Mouse (Mus musculus): Measurements from ENCODE around the gene Pth2. TPM values are rescaled to one million over a fixed set of nuclear protein-coding genes. Genes with fewer than 3 reads are reported as not detected.
"Not testable (repeated sequence)": the region's sequence is repeated elsewhere in the genome, so short reads cannot be mapped to it uniquely, and the experiment has no call there.

The Pth2 gene
- polyA plus RNA-seq, 1 experiment from 2014 or later = 2.1 TPM

- H3K36me3 ChIP-seq = peaks cover 5% of the 10 kb centered on the region; the same call in 1 of the 2 replicates
- no peak overlapping the region for H3K4me2 ChIP-seq (replicated peaks)
- no peak overlapping the region for H3K27ac ChIP-seq
- peaks cover 34% of the 10 kb centered on the region for H3K4me1 ChIP-seq (replicated peaks)
- no peak overlapping the region for H3K4me3 ChIP-seq (replicated peaks)
- 68% methylated on average over 5 of the region's 5 CpGs for WGBS
- H3K27me3 ChIP-seq = peaks cover 75% of the 10 kb centered on the region
- no peak for ATAC-seq
- peaks cover 1% of the 10 kb centered on the region; the same call in 1 of the 2 replicates for H3K9me3 ChIP-seq
- H3K9ac ChIP-seq (replicated peaks) = no peak overlapping the region
Measured at GRCm38 (mm10) chr7:45164833-45165232, 16.0 kb upstream of the Pth2 start.

GRCm38 (mm10) chr7:45165701-45166100, 15.1 kb upstream of the Pth2 start:
- Histone ChIP-seq H3K9ac (replicated peaks) (no peak overlapping the region), H3K27me3 (peaks cover 84% of the 10 kb centered on the region), H3K27ac (no peak overlapping the region), H3K4me3 (replicated peaks) (no peak overlapping the region), H3K36me3 (no peaks in the 10 kb centered on the region), H3K4me2 (replicated peaks) (no peak overlapping the region), H3K4me1 (replicated peaks) (peaks cover 34% of the 10 kb centered on the region), H3K9me3 (peaks cover 6% of the 10 kb centered on the region; the same call in 1 of the 2 replicates)
- ATAC-seq = no peak
- 44% methylated on average over 11 of the region's 11 CpGs for WGBS

- no peak overlapping the region for H3K27ac ChIP-seq
- no peak overlapping the region for H3K4me2 ChIP-seq (replicated peaks)
- ATAC-seq = no peak
- WGBS = 20% methylated on average over 10 of the region's 10 CpGs
- H3K9me3 ChIP-seq = peaks cover 6% of the 10 kb centered on the region; the same call in 1 of the 2 replicates
- no peak overlapping the region for H3K4me3 ChIP-seq (replicated peaks)
- H3K9ac ChIP-seq (replicated peaks) = no peak overlapping the region
- no peaks in the 10 kb centered on the region for H3K36me3 ChIP-seq
- peaks cover 90% of the 10 kb centered on the region for H3K27me3 ChIP-seq
- H3K4me1 ChIP-seq (replicated peaks) = peaks cover 34% of the 10 kb centered on the region
Measured at GRCm38 (mm10) chr7:45166950-45167401, 13.8 kb upstream of the Pth2 start.

GRCm38 (mm10) chr7:45167761-45168445, 12.9 kb upstream of the Pth2 start:
- Histone ChIP-seq H3K36me3 (no peaks in the 10 kb centered on the region), H3K4me2 (replicated peaks) (peak overlapping the region; percentile 25), H3K4me3 (replicated peaks) (no peak overlapping the region), H3K27me3 (peaks cover 91% of the 10 kb centered on the region), H3K9me3 (peaks cover 6% of the 10 kb centered on the region; the same call in 1 of the 2 replicates), H3K4me1 (replicated peaks) (peaks cover 27% of the 10 kb centered on the region), H3K27ac (no peak overlapping the region), H3K9ac (replicated peaks) (no peak overlapping the region; the same call in 1 of the 2 replicates)
- ATAC-seq = 0 out of 2 replicates have a peak, but pooled peaks have one; percentile 7
- WGBS = 2% methylated on average over 19 of the region's 19 CpGs

- ATAC-seq = no peak
- Histone ChIP-seq H3K4me2 (replicated peaks) (peak overlapping the region; percentile 28), H3K4me1 (replicated peaks) (peaks cover 25% of the 10 kb centered on the region), H3K9ac (replicated peaks) (no peak overlapping the region), H3K9me3 (peaks cover 6% of the 10 kb centered on the region; the same call in 1 of the 2 replicates), H3K36me3 (no peaks in the 10 kb centered on the region), H3K27ac (no peak overlapping the region), H3K4me3 (replicated peaks) (peak overlapping the region; percentile 15), H3K27me3 (peaks cover 83% of the 10 kb centered on the region)
- WGBS = 4% methylated on average over 24 of the region's 24 CpGs
Measured at GRCm38 (mm10) chr7:45168656-45169055, 12.1 kb upstream of the Pth2 start.

- H3K4me1 ChIP-seq (replicated peaks) = peaks cover 19% of the 10 kb centered on the region
- peaks cover 83% of the 10 kb centered on the region for H3K27me3 ChIP-seq
- no peak overlapping the region for H3K4me3 ChIP-seq (replicated peaks)
- no peak overlapping the region for H3K9ac ChIP-seq (replicated peaks)
- no peaks in the 10 kb centered on the region for H3K36me3 ChIP-seq
- H3K4me2 ChIP-seq (replicated peaks) = no peak overlapping the region
- no peak overlapping the region for H3K27ac ChIP-seq
- whole genome bisulfite sequencing = 91% methylated on average over 3 of the region's 3 CpGs
- H3K9me3 ChIP-seq = peaks cover 6% of the 10 kb centered on the region; the same call in 1 of the 2 replicates
- no peak for ATAC-seq
Measured at GRCm38 (mm10) chr7:45169495-45169894, 11.3 kb upstream of the Pth2 start.

- H3K27me3 ChIP-seq = peaks cover 83% of the 10 kb centered on the region
- no peak overlapping the region for H3K4me2 ChIP-seq (replicated peaks)
- H3K4me1 ChIP-seq (replicated peaks) = peaks cover 29% of the 10 kb centered on the region
- H3K27ac ChIP-seq = no peak overlapping the region
- no peak overlapping the region for H3K4me3 ChIP-seq (replicated peaks)
- 64% methylated on average over 7 of the region's 7 CpGs for WGBS
- no peaks in the 10 kb centered on the region for H3K36me3 ChIP-seq
- no peak for ATAC-seq
- no peak overlapping the region for H3K9ac ChIP-seq (replicated peaks)
- H3K9me3 ChIP-seq = peaks cover 6% of the 10 kb centered on the region; the same call in 1 of the 2 replicates
Measured at GRCm38 (mm10) chr7:45172974-45173373, 7.8 kb upstream of the Pth2 start.

- not testable (repeated sequence) for H3K27ac ChIP-seq; H3K9ac ChIP-seq (replicated peaks); H3K9me3 ChIP-seq; H3K36me3 ChIP-seq; H3K4me2 ChIP-seq (replicated peaks); H3K4me3 ChIP-seq (replicated peaks); ATAC-seq
- H3K4me1 ChIP-seq (replicated peaks) = peaks cover 21% of the 10 kb centered on the region
- H3K27me3 ChIP-seq = peaks cover 83% of the 10 kb centered on the region
- 55% methylated on average over 1 of the region's 1 CpGs for WGBS
Measured at GRCm38 (mm10) chr7:45173772-45174171, 7.0 kb upstream of the Pth2 start.

- Histone ChIP-seq H3K9me3 (peaks cover 6% of the 10 kb centered on the region; the same call in 1 of the 2 replicates), H3K4me2 (replicated peaks) (peak overlapping the region; percentile 19), H3K27ac (no peak overlapping the region), H3K36me3 (no peaks in the 10 kb centered on the region), H3K4me3 (replicated peaks) (peak overlapping the region; percentile 11; the same call in 1 of the 2 replicates), H3K4me1 (replicated peaks) (peaks cover 20% of the 10 kb centered on the region), H3K9ac (replicated peaks) (no peak overlapping the region), H3K27me3 (peaks cover 83% of the 10 kb centered on the region)
- ATAC-seq = no peak
- 3% methylated on average over 29 of the region's 29 CpGs for WGBS
Measured at GRCm38 (mm10) chr7:45174567-45175280, 6.1 kb upstream of the Pth2 start.

- Histone ChIP-seq H3K36me3 (no peaks in the 10 kb centered on the region), H3K27ac (no peak overlapping the region), H3K4me3 (replicated peaks) (no peak overlapping the region), H3K9me3 (no peaks in the 10 kb centered on the region), H3K4me2 (replicated peaks) (no peak overlapping the region), H3K4me1 (replicated peaks) (peaks cover 20% of the 10 kb centered on the region), H3K27me3 (peaks cover 83% of the 10 kb centered on the region), H3K9ac (replicated peaks) (no peak overlapping the region)
- WGBS = 2% methylated on average over 13 of the region's 13 CpGs
- no peak for ATAC-seq
Measured at GRCm38 (mm10) chr7:45175398-45175797, 5.4 kb upstream of the Pth2 start.

GRCm38 (mm10) chr7:45175929-45176328, 4.9 kb upstream of the Pth2 start:
- WGBS = 3% methylated on average over 23 of the region's 23 CpGs
- no peak overlapping the region for H3K27ac ChIP-seq
- H3K4me1 ChIP-seq (replicated peaks) = peaks cover 22% of the 10 kb centered on the region
- H3K9me3 ChIP-seq = no peaks in the 10 kb centered on the region
- H3K4me2 ChIP-seq (replicated peaks) = peak overlapping the region; percentile 28
- H3K36me3 ChIP-seq = no peaks in the 10 kb centered on the region
- peaks cover 83% of the 10 kb centered on the region for H3K27me3 ChIP-seq
- peak overlapping the region; percentile 13 for H3K4me3 ChIP-seq (replicated peaks)
- no peak overlapping the region for H3K9ac ChIP-seq (replicated peaks)
- 0 out of 2 replicates have a peak, but pooled peaks have one; percentile 20 for ATAC-seq

- ATAC-seq = no peak
- no peak overlapping the region for H3K9ac ChIP-seq (replicated peaks)
- H3K4me1 ChIP-seq (replicated peaks) = peaks cover 26% of the 10 kb centered on the region
- no peak overlapping the region for H3K27ac ChIP-seq
- H3K4me2 ChIP-seq (replicated peaks) = peak overlapping the region; percentile 28
- H3K36me3 ChIP-seq = no peaks in the 10 kb centered on the region
- 2% methylated on average over 31 of the region's 31 CpGs for WGBS
- no peaks in the 10 kb centered on the region for H3K9me3 ChIP-seq
- H3K4me3 ChIP-seq (replicated peaks) = peak overlapping the region; percentile 13
- H3K27me3 ChIP-seq = peaks cover 87% of the 10 kb centered on the region
Measured at GRCm38 (mm10) chr7:45176356-45176755, 4.4 kb upstream of the Pth2 start.
